Mouse (Mus musculus) frontal cortex, postnatal 36 days (tissue): ENCODE measurements around the gene Myo3a.

Experiments used
- DNase-seq, 2 experiments: peaks; one replicate each; pipeline ENCODE4 v3.0.0; 2022; ENCODE audit warnings: low spot score in 2 of 2

Gene Myo3a

GRCm38 (mm10) chr2:22620978-22621827 is 393.9 kb downstream of the Myo3a start:
- DNase-seq, result no peak

- no peak for DNase-seq
These were observed 394.8 kb downstream of the Myo3a start, which contains the start of gene Gad2 for GRCm38 (mm10) chr2:22621828-22622731. Gene Gad2 (plus strand): TSS chr2:22622205.

GRCm38 (mm10) chr2:22623111-22624070 is 396.1 kb downstream of the Myo3a start:
- DNase-seq, result no peak

- DNase-seq, result no peak
These were observed 397.1 kb downstream of the Myo3a start for GRCm38 (mm10) chr2:22624188-22624975.

GRCm38 (mm10) chr2:22625096-22625960 is 398.0 kb downstream of the Myo3a start:
- no peak for DNase-seq

DNA sequence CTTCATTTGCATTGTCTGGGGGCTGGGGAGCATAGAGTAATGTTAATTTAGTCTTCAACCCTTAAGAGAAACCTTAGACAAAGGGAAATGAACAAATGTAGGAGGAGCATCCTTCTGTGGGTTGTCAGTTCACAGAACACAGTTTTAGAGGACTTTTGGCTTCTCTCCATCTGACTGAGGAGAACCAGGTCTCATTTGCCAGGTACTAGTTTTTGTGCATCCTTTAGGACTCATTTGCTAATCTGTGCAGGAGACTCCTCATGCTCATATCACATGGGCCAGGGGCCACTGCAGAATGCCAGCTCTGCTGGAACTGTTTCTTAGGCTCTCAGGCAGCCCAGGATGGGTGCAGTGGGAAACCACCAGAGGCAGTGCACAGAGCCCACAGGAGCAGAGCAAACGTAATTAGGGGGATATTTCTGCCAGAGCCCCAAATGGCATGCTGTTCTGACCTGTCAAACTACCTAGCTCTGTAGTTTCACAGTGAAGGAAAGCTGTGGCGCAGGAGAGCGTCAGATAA is 399.9 kb downstream of the Myo3a start:
- no peak for DNase-seq

- DNase-seq, result no peak
These were observed 400.6 kb downstream of the Myo3a start for GRCm38 (mm10) chr2:22627819-22628432.

DNA sequence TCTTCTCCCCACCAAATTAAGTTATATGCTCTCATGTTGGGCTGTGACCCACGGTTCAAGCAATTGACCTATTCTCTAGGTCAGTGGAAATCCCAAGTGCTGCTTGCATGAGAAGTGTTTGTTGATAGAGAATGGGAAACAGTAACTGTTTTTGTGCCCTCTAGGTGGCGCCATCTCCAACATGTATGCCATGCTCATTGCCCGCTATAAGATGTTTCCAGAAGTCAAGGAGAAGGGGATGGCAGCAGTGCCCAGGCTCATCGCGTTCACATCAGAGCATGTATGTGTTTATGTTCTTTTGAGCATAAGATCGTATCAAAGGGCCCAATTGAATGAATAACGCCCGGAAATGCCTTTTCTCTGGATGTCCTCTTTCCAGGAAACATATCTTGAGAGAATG is 407.5 kb downstream of the Myo3a start:
- DNase-seq, result no peak

GRCm38 (mm10) chr2:22646134-22646533 is 418.8 kb downstream of the Myo3a start:
- DNase-seq, result no peak

GRCm38 (mm10) chr2:22648394-22648793 is 421.1 kb downstream of the Myo3a start:
- DNase-seq, result no peak

DNA sequence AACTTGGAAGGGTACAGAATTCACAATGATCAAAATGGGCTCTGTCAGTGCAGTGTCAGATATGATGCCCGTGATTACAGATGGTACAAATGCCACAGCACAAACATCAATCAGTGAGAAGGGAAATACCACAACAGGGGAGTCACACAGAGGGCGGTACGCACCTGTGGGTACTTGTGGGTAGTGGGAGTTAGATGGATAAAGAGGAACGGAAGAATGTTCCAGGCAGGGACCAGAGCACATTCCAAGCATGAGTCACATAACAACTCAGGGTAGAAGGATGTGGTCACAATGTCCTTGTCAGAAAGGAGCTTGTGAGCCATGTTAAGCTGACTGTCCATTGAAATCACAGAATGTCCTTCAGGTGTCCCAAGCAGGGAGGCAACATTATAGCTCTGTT is 424.5 kb downstream of the Myo3a start:
- no peak for DNase-seq

- no peak for DNase-seq
These were observed 436.4 kb downstream of the Myo3a start for GRCm38 (mm10) chr2:22663731-22664130.
